Mouse (Mus musculus): Measurements from ENCODE around the gene Rnf128. TPM values are rescaled to one million over a fixed set of nuclear protein-coding genes. Genes with fewer than 3 reads are reported as not detected.
"Not testable (repeated sequence)": the region's sequence is repeated elsewhere in the genome, so short reads cannot be mapped to it uniquely, and the experiment has no call there.

The Rnf128 gene
- polyA plus RNA-seq, 1 experiment from 2014 or later: 6.9 TPM

DNA sequence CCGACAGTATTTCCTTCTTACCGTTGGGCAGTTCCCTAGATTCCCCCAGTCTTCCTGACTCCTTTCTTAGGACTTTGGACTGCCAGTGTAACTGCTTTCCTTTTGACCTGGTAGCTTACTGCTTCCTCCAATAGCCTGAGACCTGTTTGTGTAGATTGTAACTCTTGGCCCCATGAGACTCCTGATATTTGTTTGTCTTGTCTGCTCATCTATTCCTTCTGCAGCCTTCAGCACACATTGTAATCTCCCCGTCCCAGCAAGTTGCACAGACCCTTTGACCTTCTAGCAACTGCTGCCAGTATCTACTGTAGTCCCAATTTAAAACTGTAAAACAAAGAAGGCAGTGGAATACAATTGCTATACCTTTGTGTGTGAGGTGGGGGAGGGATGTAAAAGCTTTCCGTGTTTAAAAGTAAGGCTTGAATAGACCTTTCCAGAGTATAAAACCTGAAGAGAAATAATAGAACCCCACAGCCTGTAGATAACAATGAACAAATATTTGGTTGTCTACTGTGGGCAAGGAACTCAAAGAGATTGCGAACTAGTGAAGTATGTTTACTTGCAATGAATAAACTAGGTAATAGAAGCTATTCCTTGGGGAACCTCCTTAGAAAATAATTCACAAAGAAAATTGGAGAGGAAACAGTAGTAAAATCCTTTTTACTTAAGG lies 726 bp upstream of the Rnf128 start:
- ATAC-seq (ENCODE audit: insufficient number of reproducible peaks, insufficient read depth, low FRiP score, low TSS enrichment): no peak
- no peaks in the 10 kb centered on the region for H3K36me3 ChIP-seq
- no peaks in the 10 kb centered on the region for H3K4me1 ChIP-seq
- WGBS: 69% methylated on average over 5 of the region's 5 CpGs
- no peak overlapping the region for H3K9ac ChIP-seq
- H3K27me3 ChIP-seq: peaks cover 3% of the 10 kb centered on the region; the same call in 1 of the 2 replicates
- no peak overlapping the region for H3K27ac ChIP-seq
- no peaks in the 10 kb centered on the region for H3K9me3 ChIP-seq
- no peak overlapping the region for H3K4me2 ChIP-seq (replicated peaks)
- no peak overlapping the region for H3K4me3 ChIP-seq

DNA sequence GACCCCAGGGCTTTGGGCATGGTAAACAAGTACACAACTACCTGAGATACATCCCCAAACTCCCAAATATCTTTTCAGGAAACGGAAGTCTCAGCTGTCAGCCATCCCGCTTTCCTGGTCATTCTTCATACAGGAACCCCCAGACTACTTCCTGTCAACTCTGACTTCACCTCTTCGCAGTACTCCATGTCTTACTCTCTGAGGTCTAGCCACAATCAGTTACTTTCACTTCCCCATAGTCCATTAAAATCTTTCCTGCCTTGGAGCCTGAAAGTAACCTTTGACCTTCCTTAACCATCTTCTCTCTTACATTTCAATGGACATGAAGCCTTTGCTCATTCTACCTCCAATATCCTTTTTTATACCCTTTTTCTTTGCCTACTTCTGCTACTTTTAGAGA lies 6.9 kb downstream of the Rnf128 start:
- Histone ChIP-seq H3K4me2 (replicated peaks) (no peak overlapping the region), H3K27ac (no peak overlapping the region), H3K36me3 (no peaks in the 10 kb centered on the region), H3K9ac (no peak overlapping the region), H3K4me1 (no peaks in the 10 kb centered on the region), H3K9me3 (no peaks in the 10 kb centered on the region), H3K27me3 (no peaks in the 10 kb centered on the region), H3K4me3 (no peak overlapping the region)
- WGBS: 88% methylated on average over 3 of the region's 3 CpGs
- ATAC-seq (ENCODE audit: insufficient number of reproducible peaks, insufficient read depth, low FRiP score, low TSS enrichment): no peak

DNA sequence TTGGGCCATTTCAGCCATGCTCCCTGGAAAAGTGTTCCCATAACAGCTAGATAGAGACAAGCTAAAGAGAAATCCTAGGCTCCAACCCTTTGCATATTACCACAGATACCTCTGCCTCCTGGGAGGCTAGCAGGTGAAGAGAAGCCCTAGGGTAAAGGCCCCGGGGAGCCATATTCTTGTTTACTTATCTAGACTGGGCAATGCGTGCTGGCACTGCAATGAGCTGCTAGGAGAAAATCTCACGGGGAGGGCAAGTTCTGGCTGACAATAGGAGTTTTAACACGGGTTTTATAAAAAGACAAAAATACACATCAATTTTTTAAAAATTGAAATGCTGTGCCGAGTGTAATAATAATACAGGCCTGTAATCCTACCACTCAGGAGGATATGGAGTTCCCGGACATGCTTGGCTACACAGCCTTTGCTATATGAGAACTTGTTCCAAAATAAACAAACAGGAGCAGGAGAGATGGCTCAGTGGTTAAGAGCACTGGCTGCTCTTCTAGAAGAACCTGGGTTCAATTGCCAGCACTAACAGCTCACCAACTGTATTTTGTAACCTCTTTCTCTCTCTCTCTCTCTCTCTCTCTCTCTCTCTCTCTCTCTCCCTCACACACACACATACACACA lies 15.6 kb downstream of the Rnf128 start:
- 59% methylated on average over 6 of the region's 6 CpGs for WGBS
- no peak overlapping the region for H3K4me2 ChIP-seq (replicated peaks)

DNA sequence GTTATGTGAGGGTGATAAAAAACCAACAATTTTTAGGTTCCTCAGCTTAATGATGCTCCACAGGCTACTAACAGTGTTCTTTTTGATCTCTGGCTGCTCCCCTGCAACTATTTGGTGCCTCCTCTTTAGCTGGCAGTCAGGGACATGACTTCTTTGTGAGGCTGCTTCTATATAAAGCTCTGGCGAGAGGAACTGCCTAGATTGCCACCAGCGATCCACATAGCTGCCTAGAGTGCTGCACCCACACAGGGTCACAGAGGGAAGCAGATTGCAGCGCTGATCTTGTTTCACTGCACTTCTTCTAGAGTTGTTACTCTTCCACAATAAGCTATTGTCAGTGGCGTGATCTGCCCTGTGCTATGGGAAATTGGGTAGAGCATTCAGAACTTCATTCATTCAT lies 20.5 kb downstream of the Rnf128 start:
- H3K27ac ChIP-seq: no peak overlapping the region
- no peaks in the 10 kb centered on the region for H3K27me3 ChIP-seq
- H3K36me3 ChIP-seq: no peaks in the 10 kb centered on the region
- H3K9ac ChIP-seq: no peak overlapping the region
- ATAC-seq (ENCODE audit: insufficient number of reproducible peaks, insufficient read depth, low FRiP score, low TSS enrichment): no peak
- 39% methylated on average over 4 of the region's 4 CpGs for WGBS
- H3K9me3 ChIP-seq: no peaks in the 10 kb centered on the region
- H3K4me3 ChIP-seq: no peak overlapping the region
- no peaks in the 10 kb centered on the region for H3K4me1 ChIP-seq
- H3K4me2 ChIP-seq (replicated peaks): no peak overlapping the region

More for the DNA sequence above, 15.6 kb downstream of the Rnf128 start:
- no peaks in the 10 kb centered on the region for H3K9me3 ChIP-seq
- no peak for ATAC-seq (ENCODE audit: insufficient number of reproducible peaks, insufficient read depth, low FRiP score, low TSS enrichment)
- no peak overlapping the region for H3K27ac ChIP-seq
- no peaks in the 10 kb centered on the region for H3K4me1 ChIP-seq
- H3K27me3 ChIP-seq: no peaks in the 10 kb centered on the region
- no peaks in the 10 kb centered on the region for H3K36me3 ChIP-seq
- no peak overlapping the region for H3K9ac ChIP-seq
- no peak overlapping the region for H3K4me3 ChIP-seq

DNA sequence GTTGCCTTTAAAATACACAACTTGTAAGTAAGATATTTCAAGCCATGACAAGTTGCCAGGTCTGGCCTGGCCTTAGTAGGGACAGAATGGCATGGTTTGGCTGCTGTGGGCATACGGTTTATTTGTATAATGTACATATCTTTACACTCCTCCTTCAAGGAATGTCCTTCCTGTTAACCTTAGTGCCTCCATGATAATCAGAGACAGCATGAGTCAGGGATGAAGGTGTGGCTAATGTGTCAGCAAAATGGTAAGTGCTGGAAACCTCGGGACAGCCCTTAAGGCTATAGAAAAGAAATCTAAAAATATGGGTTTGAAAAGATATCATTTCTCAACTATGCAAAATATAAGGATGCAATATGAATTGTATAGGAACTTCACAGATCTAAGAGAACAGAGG lies 23.6 kb downstream of the Rnf128 start:
- not testable (repeated sequence) for H3K27me3 ChIP-seq; H3K9me3 ChIP-seq; H3K36me3 ChIP-seq; H3K27ac ChIP-seq; H3K9ac ChIP-seq; ATAC-seq (ENCODE audit: insufficient number of reproducible peaks, insufficient read depth, low FRiP score, low TSS enrichment); H3K4me1 ChIP-seq; H3K4me3 ChIP-seq; H3K4me2 ChIP-seq (replicated peaks)
- WGBS: 61% methylated on average over 2 of the region's 2 CpGs

DNA sequence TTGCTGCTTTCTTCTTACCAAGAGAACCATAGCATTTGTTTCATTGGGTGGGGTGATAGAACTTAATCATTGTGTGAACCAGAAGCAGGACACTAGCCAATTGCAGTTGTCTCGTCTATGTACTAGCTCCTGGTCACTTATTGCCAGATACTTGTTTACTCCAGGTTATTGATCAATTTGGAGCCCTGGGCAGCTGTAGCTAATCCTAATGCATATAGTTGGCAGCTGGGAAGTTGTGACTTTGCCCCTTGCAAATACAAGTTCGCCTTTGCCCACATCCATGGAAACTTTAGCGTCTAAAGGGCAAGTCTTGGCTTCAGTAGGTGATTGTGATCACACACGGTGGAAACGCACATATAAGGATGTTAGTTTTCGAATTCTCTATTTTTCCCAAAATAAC lies 33.3 kb downstream of the Rnf128 start:
- WGBS: 83% methylated on average over 6 of the region's 6 CpGs
- Histone ChIP-seq H3K9ac (no peak overlapping the region), H3K36me3 (no peaks in the 10 kb centered on the region), H3K4me3 (no peak overlapping the region), H3K27ac (no peak overlapping the region), H3K4me1 (no peaks in the 10 kb centered on the region), H3K27me3 (no peaks in the 10 kb centered on the region), H3K9me3 (no peaks in the 10 kb centered on the region), H3K4me2 (replicated peaks) (no peak overlapping the region)
- no peak for ATAC-seq (ENCODE audit: insufficient number of reproducible peaks, insufficient read depth, low FRiP score, low TSS enrichment)

DNA sequence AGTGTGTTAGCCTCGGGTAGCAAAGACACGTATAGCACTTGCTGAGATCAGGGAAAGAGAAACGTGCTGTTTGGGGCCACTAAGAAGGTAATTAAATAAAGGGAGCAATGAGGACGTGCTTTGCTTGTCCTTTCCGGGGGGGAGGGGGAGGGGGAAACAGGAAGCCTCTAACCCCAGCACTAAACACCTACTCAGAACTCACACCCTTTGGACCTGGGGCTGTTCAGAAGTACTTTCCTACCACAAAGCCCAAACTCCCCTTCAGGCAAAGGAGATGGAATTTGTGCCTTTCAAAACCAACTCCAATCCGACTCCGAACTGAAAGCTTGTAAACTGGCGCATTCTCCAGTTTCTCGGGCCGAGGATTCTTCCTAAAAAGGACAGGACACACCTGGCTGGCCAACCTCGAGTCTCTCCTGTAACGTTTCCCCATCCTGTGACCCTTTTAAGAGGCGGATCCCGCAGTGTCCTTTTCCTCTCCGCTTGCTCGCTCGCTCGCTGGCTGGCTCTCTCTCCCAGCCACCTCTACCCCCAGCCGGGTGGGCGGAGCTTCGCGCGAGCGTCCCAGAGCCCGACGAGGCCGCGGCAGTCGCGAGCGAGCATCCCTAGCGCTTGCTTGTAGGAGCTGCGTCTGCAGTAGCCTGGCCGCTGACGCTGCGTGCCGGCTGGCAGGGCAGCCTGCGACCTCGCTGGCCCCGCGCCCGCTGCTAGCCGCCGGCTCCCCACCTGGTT lies 47.1 kb downstream of the Rnf128 start:
- 16% methylated on average over 44 of the region's 44 CpGs for WGBS
- Histone ChIP-seq H3K4me1 (no peaks in the 10 kb centered on the region), H3K36me3 (no peaks in the 10 kb centered on the region), H3K27me3 (peaks cover 24% of the 10 kb centered on the region), H3K9me3 (no peaks in the 10 kb centered on the region), H3K4me3 (peak overlapping the region; percentile 52), H3K9ac (peak overlapping the region; percentile 47), H3K4me2 (replicated peaks) (peak overlapping the region; percentile 69), H3K27ac (no peak overlapping the region)
- ATAC-seq (ENCODE audit: insufficient number of reproducible peaks, insufficient read depth, low FRiP score, low TSS enrichment): peak; percentile 99

DNA sequence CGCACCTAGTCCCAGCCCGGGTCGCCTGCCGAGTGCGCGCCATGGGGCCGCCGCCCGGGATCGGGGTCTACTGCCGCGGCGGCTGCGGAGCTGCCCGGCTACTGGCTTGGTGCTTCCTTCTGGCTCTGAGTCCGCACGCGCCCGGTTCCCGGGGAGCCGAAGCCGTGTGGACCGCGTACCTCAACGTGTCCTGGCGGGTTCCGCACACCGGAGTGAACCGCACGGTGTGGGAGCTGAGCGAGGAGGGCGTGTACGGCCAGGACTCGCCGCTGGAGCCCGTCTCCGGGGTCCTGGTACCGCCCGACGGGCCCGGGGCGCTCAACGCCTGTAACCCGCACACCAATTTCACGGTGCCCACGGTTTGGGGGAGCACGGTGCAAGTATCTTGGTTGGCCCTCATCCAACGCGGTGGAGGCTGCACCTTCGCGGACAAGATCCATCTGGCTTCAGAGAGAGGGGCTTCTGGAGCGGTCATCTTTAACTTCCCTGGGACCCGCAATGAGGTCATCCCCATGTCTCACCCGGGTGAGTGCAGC lies 47.7 kb downstream of the Rnf128 start:
- H3K27ac ChIP-seq: no peak overlapping the region

DNA sequence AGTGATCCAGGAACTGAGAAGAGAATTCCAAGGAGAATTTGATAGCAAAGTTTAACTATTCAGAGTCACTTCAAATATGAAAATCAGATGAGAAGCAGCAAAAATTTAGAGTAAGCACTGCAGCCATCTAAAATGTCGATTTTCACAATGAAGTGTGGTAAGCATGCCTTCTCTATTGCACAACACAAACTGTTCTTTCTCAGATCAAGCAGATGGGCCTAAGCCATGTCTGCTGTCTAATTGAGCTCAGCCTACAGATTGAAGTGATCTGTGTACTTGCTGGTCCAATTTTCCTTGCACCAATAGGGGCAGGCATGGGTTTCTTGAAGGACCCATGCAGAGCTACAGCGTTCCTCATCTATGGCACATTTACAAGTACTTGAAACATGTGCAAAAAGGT lies 51.6 kb downstream of the Rnf128 start:
- ATAC-seq (ENCODE audit: insufficient number of reproducible peaks, insufficient read depth, low FRiP score, low TSS enrichment): no peak
- 68% methylated on average over 2 of the region's 2 CpGs for WGBS

More for the DNA sequence above, 47.7 kb downstream of the Rnf128 start:
- H3K4me3 ChIP-seq: peak overlapping the region; percentile 52
- H3K4me1 ChIP-seq: no peaks in the 10 kb centered on the region
- peak overlapping the region; percentile 69 for H3K4me2 ChIP-seq (replicated peaks)
- H3K9me3 ChIP-seq: no peaks in the 10 kb centered on the region
- WGBS: 19% methylated on average over 46 of the region's 54 CpGs
- no peaks in the 10 kb centered on the region for H3K36me3 ChIP-seq
- H3K9ac ChIP-seq: peak overlapping the region; percentile 47
- peaks cover 24% of the 10 kb centered on the region for H3K27me3 ChIP-seq
- peak; percentile 82 for ATAC-seq (ENCODE audit: insufficient number of reproducible peaks, insufficient read depth, low FRiP score, low TSS enrichment)

DNA sequence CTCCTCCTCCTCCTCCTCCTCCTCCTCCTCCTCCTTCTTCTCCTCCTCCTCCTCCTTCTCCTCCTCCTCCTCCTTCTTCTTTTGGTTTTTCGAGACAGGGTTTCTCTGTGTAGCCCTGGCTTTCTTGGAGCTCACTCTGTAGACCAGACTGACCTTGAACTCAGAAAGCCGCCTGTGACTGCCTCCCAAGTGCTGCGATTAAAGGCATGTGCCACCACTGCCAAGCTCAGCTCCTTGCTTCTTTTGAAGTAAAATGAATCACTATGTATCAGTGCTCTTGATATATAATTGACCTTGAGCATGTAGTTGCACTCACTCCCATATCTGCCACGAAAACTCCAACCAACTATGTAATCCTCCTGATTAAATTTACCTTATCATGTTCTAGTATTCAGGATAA lies 59.0 kb downstream of the Rnf128 start:
- Histone ChIP-seq H3K27me3 (no peaks in the 10 kb centered on the region), H3K4me2 (replicated peaks) (no peak overlapping the region), H3K27ac (no peak overlapping the region), H3K9ac (no peak overlapping the region), H3K9me3 (no peaks in the 10 kb centered on the region), H3K36me3 (no peaks in the 10 kb centered on the region), H3K4me3 (no peak overlapping the region), H3K4me1 (no peaks in the 10 kb centered on the region)
- no peak for ATAC-seq (ENCODE audit: insufficient number of reproducible peaks, insufficient read depth, low FRiP score, low TSS enrichment)
- WGBS: 87% methylated on average over 3 of the region's 4 CpGs

More for the DNA sequence above, 51.6 kb downstream of the Rnf128 start:
- Histone ChIP-seq H3K9me3 (no peaks in the 10 kb centered on the region), H3K27me3 (peaks cover 24% of the 10 kb centered on the region), H3K9ac (no peak overlapping the region), H3K4me3 (no peak overlapping the region), H3K27ac (no peak overlapping the region), H3K4me1 (no peaks in the 10 kb centered on the region), H3K36me3 (no peaks in the 10 kb centered on the region), H3K4me2 (replicated peaks) (no peak overlapping the region)

DNA sequence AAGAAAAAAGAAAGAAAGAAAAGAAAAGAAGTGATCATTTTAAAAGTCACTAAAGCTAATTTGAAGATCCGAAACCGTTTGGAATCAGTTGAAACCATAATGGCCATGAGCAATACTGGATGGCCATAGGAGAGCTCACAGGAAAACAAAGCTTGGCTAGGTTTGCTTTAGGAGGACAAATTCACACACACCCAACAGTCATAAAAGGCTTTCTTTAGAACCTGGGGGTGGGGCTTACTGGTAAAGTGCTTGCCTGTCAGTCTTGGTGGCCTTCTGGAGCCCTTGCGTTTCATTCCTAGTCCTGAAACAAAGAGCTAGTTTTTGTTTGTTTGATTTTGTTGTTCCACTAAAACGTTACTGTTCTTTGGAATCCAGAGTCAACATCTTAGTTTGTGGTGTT lies 71.6 kb downstream of the Rnf128 start:
- Histone ChIP-seq H3K4me2 (replicated peaks) (no peak overlapping the region), H3K27ac (no peak overlapping the region), H3K4me1 (no peaks in the 10 kb centered on the region), H3K27me3 (no peaks in the 10 kb centered on the region), H3K36me3 (no peaks in the 10 kb centered on the region), H3K9ac (no peak overlapping the region), H3K4me3 (no peak overlapping the region), H3K9me3 (no peaks in the 10 kb centered on the region)
- WGBS: 73% methylated on average over 4 of the region's 4 CpGs
- no peak for ATAC-seq (ENCODE audit: insufficient number of reproducible peaks, insufficient read depth, low FRiP score, low TSS enrichment)

DNA sequence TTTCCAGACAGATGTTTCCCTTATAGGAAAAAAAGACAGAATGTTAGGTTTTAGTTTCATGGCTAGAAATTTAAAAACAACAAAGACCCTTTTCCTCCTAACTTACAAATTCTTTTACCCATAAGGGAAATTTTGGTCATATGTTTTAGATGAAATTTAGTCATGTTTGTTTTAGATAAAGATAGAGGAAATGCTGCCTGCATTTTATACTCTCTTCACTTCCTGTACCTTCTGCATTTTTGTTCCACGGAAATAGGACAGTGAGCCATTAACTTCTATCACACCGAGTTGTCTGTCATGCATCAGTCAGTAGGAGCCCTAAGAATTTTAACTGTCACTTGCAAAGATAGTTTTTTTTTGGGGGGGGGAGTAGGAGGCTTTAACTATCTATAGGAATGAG lies 76.6 kb downstream of the Rnf128 start:
- H3K9me3 ChIP-seq: no peaks in the 10 kb centered on the region
- WGBS: 60% methylated on average over 2 of the region's 2 CpGs
- ATAC-seq (ENCODE audit: insufficient number of reproducible peaks, insufficient read depth, low FRiP score, low TSS enrichment): no peak

More for the DNA sequence above, 76.6 kb downstream of the Rnf128 start:
- Histone ChIP-seq H3K4me1 (no peaks in the 10 kb centered on the region), H3K36me3 (no peaks in the 10 kb centered on the region), H3K27me3 (no peaks in the 10 kb centered on the region), H3K4me2 (replicated peaks) (no peak overlapping the region), H3K27ac (no peak overlapping the region), H3K4me3 (no peak overlapping the region), H3K9ac (no peak overlapping the region)
